Mouse (Mus musculus) spleen, adult 2 months (tissue): ENCODE data around the gene 4933405L10Rik.

Experiments
- CTCF ChIP-seq: fragments of 200-500 bp; IDR thresholded peaks from 2 replicates; pipeline ENCODE4 v1.5.1; 2011; ENCODE audit warnings: mild to moderate bottlenecking, inconsistent platforms; ENCODE audit not compliant: insufficient read depth, insufficient read length, insufficient replicate concordance; ENCODE audit errors: extremely low read depth
- POLR2A ChIP-seq: fragments of 200-500 bp; IDR thresholded peaks from 2 replicates; pipeline ENCODE4 v1.6.1; 2011; ENCODE audit warnings: low read depth, low read length, inconsistent platforms

DNA sequence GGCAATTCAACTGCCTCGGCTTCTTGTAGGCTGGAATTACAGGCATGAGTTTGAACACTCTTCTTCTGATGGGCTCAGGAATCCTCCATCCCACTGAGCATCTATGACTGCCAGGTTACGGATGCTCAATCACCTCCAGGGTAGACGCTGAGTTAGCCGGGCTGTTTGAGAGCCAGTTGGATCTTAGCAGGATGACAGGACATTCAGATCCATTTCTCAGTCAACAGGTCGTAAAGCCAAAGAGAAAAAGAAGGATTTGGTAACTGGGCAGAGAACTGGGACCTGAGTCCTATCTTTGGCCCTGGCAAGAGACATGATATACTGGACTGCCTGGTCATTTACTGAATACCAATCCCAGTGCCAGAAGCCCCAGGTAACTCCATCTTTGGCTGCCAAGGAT lies 31.8 kb downstream of the 4933405L10Rik start:
- TF ChIP-seq CTCF, result no peak
- no peak for TF ChIP-seq POLR2A
